Mouse (Mus musculus) adrenal gland, postnatal 10 days (tissue): ENCODE results near the gene Mrpl54. TPM values are rescaled to one million over a fixed set of nuclear protein-coding genes. Genes with fewer than 3 reads are reported as not detected.

ENCODE experiments used
- DNase-seq: peaks from one replicate; pipeline ENCODE4 v3.0.0; 2021; ENCODE audit warnings: mixed read lengths
- total RNA-seq, 2 experiments: library from RNA; stranded (reverse); gene quantifications; 2 replicates each; pipeline ENCODE4 v1.2.3; 2021

The Mrpl54 gene
- total RNA-seq, 2 experiments from 2014 or later = 109 to 111 TPM

DNA sequence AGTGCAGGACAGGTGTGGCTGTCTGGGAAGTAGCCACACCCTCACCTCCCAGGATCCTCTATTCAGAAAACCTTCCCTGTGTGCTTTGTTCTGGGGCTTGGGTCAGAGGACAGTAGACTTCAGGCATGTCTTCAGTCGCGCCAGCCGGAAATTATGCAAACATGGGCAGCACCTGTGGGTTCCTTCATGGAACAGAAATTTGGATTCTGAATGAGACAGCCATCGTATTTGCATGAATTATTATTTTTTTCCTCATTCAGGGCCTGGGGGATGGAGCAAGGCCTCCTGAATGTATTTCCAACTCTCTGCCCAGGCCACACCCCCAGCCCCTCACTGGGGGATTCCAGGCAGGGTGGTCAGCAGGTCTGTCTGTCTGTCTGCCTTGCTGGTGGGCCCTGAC is 5.7 kb downstream of the Mrpl54 start:
- DNase-seq = no peak

- no peak for DNase-seq
Measured at GRCm38 (mm10) chr10:81259225-81259884, 7.4 kb downstream of the Mrpl54 start.

DNA sequence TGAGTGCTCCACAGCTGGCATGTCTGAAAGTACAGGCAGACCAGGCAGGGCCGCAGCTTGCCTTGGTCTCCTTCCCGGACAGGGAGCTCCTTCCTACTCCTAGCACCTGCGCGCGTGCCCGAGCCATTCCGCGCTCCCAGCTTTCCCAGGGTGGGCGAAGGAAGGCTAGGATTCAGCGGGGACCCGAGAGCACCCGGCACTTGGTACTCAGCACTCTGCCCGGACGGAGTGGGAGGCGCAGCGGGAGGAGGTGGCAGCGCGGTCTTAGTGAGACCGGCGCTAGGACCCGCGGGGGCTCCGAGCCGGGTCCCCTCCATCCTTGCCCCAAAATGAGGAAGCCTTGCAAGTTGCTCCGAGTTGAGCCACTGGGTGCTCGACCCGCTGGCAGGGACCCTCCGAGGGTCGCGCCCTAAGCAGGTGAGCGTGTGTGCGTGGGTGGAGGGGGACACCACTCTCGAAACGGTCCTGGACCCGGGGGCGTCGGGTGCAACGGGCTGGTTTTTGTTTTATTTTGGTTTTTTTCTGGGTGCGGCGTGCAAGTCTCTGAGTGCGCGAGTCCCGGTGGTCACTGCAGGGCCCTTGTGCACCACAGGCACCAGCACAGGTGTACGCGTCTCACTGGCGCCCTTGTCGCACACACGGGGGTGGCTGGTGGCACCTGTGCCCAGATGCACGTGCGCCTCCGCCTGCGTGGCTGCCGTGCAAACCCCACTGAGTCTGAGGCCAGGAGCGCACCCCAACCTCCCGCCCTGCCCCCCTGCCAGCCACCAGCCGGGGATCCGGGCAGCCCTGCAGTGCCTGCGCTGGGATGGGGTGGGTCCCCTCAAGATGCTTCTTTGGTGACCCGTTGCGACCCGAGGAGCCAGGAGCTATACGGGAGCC is 9.3 kb downstream of the Mrpl54 start:
- DNase-seq = no peak

DNA sequence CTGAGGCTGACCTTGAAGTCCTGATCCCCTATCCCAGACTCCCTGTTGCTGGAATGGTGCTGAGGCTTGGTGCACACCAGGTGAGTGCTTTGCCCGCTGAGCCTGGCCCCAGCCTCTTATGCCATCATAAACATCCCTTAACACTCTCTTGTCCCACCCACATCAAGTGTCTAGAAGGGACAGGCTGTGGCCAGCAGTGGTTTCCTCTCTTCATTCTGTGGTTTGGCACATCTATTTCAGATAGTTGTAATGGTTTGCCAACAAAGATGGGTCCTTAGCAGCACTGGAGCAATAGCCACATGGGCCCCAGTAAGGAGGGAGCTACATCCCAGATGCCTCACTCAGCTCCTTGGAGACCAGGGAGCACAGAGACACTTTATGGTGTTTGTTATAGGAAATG is 11.8 kb downstream of the Mrpl54 start:
- no peak for DNase-seq

GRCm38 (mm10) chr10:81252424-81253419 is 14.0 kb downstream of the Mrpl54 start, which contains the start of gene Matk:
Gene Matk, plus strand, starts transcription at chr10:81252935.
- DNase-seq = peak; percentile 73

- no peak for DNase-seq
Measured at GRCm38 (mm10) chr10:81249442-81249841, 17.3 kb downstream of the Mrpl54 start.

DNA sequence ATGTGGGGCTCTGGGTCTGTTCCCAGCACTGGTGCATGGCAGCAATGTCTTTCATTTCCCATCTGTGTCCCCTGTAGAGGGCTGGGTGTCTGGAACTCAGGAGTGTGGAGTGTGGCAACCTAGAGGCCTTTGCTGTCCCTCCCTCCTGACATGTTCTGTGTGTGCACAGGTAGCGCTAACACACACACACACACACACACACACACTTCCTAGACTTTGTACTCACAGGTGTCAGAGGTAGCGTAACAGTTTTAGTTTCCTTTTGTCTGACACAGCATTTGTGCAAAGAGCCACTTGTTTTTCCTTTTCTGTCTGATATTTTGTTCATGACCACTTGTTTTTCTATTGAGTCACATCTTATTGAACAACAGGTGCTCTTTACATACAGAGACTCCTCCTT is 18.9 kb downstream of the Mrpl54 start:
- no peak for DNase-seq

DNA sequence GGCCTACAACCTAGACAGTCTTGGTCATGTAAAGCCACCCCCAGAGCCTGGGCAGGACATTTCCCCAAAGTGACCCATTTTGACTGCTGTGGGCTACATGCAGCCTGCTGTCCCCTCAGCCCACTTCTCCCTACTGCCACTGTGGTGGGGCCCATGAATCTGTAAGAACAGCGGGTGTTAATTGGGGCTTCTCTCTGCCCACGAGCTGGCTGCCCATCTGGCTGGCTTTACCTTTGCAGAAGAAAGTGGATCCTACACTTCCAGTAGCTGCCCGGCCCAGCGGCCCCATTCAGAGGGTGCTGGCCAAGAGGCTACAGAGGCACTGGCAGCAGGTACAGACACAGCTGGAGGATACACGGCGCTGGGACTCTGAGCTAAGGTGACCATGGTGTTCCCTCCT is 21.6 kb downstream of the Mrpl54 start:
- no peak for DNase-seq

- peak; percentile 91 for DNase-seq
Measured at GRCm38 (mm10) chr10:81244595-81244994, 22.1 kb downstream of the Mrpl54 start.

DNA sequence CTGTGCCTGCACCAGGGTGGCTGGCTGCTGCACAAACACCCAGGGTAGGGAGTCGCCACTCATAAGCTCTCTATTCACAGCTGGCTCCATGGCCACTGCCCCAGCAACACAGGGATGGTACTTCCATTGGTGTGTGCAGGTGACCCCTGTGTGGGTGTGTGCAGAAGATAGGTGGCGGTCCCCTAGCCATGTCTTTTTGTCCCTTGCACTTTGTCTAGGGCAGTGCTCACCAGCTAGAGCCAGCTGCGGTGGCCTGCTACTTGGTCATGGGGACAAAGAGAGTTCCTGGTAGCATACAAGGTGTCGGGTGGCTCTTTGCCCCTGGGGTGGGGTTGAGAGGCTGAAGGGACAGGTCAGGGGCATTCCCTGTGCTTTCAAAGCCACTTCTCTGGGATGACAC is 22.6 kb downstream of the Mrpl54 start:
- DNase-seq = no peak

DNA sequence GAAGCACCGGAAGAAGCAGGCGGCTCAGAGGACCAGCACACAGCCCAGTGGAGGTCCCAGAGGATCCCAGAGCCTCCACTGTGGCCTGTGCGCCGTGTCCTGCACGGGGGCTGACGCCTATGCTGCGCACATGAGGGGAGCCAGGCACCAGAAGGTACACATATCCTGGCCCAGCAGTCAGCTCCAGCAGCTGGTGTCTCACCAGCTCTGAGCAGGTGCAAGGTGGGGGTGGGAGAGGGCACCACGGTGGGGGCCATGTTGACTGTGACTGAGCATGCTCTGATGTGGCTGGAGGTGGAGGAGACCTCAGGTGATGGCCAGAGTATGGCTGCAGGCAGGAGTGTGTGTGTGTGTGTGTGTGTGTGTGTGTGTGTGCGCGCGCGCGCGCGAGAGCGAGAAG is 24.7 kb downstream of the Mrpl54 start:
- DNase-seq = no peak

- DNase-seq = peak; percentile 73
Measured at GRCm38 (mm10) chr10:81240876-81241275, 25.9 kb downstream of the Mrpl54 start.

- no peak for DNase-seq
Measured at GRCm38 (mm10) chr10:81238618-81239017, 28.1 kb downstream of the Mrpl54 start.

DNA sequence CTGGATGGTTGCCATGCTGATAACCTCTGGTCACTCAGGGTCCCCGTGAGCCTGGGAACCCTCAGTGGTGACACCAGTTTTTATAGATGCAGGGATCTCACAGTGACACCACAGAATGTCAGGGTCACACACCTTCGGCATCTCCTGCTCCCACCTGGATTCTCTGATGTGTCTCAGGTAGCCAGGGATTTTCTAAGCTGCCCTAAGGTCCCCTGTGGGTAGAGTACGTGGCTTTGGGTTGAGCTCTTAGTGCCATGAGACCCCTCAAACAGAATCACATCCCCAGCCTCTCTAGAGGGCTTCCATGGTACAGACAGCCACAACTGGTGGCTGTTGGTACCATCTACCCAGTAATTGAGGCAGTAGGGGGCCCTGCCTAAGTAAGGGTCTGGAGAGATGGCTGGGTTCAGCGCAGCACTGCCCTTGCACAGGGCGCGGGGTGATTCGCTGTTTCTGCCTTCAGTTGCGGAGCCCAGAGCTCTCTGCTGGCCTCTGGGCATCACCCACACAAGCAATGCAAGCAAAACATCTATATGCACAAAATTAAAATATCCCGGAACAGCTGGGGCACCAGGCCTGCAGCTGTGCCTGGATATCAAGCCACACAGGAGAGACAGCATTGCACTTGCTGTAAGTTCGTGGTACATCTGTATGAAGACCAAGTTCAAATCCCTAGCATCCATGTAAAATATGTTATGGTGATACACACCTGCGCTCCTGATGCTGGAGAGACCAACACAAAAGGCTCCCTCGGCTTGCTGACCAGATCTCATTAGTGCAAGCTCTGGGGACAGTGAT is 30.1 kb downstream of the Mrpl54 start:
- no peak for DNase-seq

GRCm38 (mm10) chr10:81234206-81234605 is 32.5 kb downstream of the Mrpl54 start:
- no peak for DNase-seq

DNA sequence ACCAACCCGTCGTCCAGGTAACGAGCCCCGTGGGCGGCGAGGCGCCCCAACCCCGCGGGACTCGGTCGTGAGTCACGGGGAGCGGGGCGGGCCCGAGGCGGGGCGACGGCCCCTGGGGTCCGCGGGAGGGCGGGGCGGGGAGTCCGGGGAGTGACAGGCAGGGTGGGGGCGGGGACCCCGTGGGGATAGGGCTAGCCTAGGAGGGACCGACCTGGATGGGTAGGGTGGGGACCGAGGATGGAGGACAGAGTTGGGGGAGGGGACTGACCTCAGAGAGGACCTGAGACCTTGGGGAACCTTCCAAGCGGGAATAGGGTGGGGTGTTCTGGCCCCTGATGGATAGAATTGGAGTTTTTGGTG is 33.5 kb downstream of the Mrpl54 start:
- no peak for DNase-seq

GRCm38 (mm10) chr10:81232580-81233225 is 34.0 kb downstream of the Mrpl54 start, which contains the start of gene Zfr2:
Gene Zfr2, plus strand, starts transcription at chr10:81233155.
- DNase-seq = peak; percentile 94

- DNase-seq = no peak
Measured at GRCm38 (mm10) chr10:81231436-81231835, 35.3 kb downstream of the Mrpl54 start.

GRCm38 (mm10) chr10:81230438-81231332 is 36.0 kb downstream of the Mrpl54 start, which contains the start of gene Atcay:
Gene Atcay, minus strand, starts transcription at chr10:81230833.
- no peak for DNase-seq
